8 mouse cellular contexts compared by ENCODE assay signal in the genomic region with DNA sequence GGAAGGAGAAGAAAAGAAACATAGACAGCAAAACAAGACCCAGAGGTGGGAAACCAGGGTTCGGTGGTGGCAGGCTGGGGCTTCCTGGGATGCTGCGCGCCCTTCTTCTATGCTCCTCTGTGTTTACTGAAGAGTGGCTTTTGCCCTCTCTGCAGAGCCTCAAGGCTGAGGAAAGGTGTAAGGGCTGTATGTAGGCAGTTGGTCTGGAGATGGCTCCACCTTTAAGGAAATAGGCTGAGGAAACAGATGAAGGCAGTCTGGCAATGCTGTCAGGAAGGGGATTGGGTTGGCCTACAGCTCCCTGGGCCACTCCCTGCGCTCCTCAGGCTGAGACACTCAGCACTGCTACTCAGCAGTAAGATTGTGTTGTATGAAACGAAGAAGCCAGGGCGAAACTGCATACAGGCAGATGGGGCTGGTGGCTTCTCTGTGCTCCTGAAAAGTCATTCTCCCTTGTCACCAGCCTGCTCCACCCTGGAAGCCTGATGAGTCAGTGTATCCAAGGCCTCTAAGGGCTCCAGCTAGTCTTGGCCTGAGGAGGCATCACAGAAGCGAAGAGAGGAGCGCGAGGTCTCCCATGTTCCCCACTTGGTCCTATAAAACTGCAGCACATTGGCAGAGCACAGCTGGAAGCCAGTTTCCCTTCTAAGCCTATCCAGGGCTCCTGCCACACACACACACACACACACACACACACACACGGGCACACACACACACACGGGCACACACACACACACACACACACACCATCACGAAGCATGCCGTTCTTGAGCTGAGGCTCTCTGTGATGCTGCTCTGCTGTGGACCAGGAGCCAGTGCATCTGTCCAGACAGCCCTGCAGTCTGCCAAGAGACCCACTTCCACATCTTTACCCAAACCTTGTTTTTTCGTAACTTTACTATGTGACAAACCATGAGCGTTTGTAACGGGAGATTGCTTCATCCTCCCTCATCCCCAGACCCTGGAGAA.
DNase-seq lines count a peak whose midpoint lies in the region; ATAC-seq lines count a peak whose summit lies in the region.

No protein-coding gene starts in this region.

- DNase-seq in kidney, adult 18-20 months = no peak
- DNase-seq in forebrain, embryonic 11.5 days (ENCODE audit: low spot score) = peak; percentile 59
- DNase-seq in retina, embryonic 14.5 days (ENCODE audit: low spot score) = peak; percentile 33
- DNase-seq in cerebellum, adult 8-10 months = no peak
- DNase-seq in ovary, postnatal 10 days (ENCODE audit: low spot score) = no peak
- DNase-seq in cerebellum, adult 9-11 months = no peak

- no peaks in the 10 kb centered on the region for H3K36me3 ChIP-seq in kidney, embryonic 15.5 days
- H3K36me3 ChIP-seq in forebrain, embryonic 11.5 days (ENCODE audit: control insufficient read depth, insufficient read depth, low read length) = no peaks in the 10 kb centered on the region
- no peaks in the 10 kb centered on the region for H3K36me3 ChIP-seq in intestine, embryonic 16.5 days (ENCODE audit: control insufficient read depth, insufficient read depth, low read length)

- H3K27me3 ChIP-seq in kidney, embryonic 15.5 days = no peaks in the 10 kb centered on the region
- no peaks in the 10 kb centered on the region for H3K27me3 ChIP-seq in forebrain, embryonic 11.5 days (ENCODE audit: control insufficient read depth, insufficient read depth, low read length)
- H3K27me3 ChIP-seq in intestine, embryonic 16.5 days (replicated peaks; ENCODE audit: control insufficient read depth, insufficient read depth, low read length) = no peaks in the 10 kb centered on the region

- H3K27ac ChIP-seq in kidney, embryonic 15.5 days = peak overlapping the region; percentile 93
- peak overlapping the region; percentile 8; the same call in 1 of the 2 replicates for H3K27ac ChIP-seq in forebrain, embryonic 11.5 days (ENCODE audit: low read depth, low read length)
- peak overlapping the region; percentile 33 for H3K27ac ChIP-seq in intestine, embryonic 16.5 days (ENCODE audit: low read length)

- 60% methylated on average over 16 of the region's 16 CpGs for WGBS in kidney, embryonic 15.5 days
- WGBS in forebrain, embryonic 11.5 days = 54% methylated on average over 16 of the region's 16 CpGs
- 67% methylated on average over 16 of the region's 16 CpGs for WGBS in intestine, embryonic 16.5 days

- no peak overlapping the region for H3K4me3 ChIP-seq in kidney, embryonic 15.5 days (replicated peaks)
- no peak overlapping the region for H3K4me3 ChIP-seq in forebrain, embryonic 11.5 days (ENCODE audit: low read depth, low read length)
- H3K4me3 ChIP-seq in intestine, embryonic 16.5 days (ENCODE audit: low read length) = no peak overlapping the region

- H3K4me1 ChIP-seq in kidney, embryonic 15.5 days = peaks cover 26% of the 10 kb centered on the region
- H3K4me1 ChIP-seq in forebrain, embryonic 11.5 days (replicated peaks; ENCODE audit: control insufficient read depth, insufficient read depth, low read length) = peaks cover 10% of the 10 kb centered on the region
- H3K4me1 ChIP-seq in intestine, embryonic 16.5 days (ENCODE audit: control insufficient read depth, insufficient read depth, low read length) = peaks cover 15% of the 10 kb centered on the region

- ATAC-seq in kidney, embryonic 15.5 days (replicated peaks; ENCODE audit: low FRiP score) = peak; percentile 57
- ATAC-seq in forebrain, embryonic 11.5 days (replicated peaks; ENCODE audit: low FRiP score) = peak; percentile 36; the same call in 1 of the 2 replicates
- ATAC-seq in intestine, embryonic 16.5 days = peak; percentile 76

- no peak overlapping the region for H3K9ac ChIP-seq in kidney, embryonic 15.5 days
- H3K9ac ChIP-seq in forebrain, embryonic 11.5 days (ENCODE audit: low read length) = no peak overlapping the region
- no peak overlapping the region; the same call in 1 of the 2 replicates for H3K9ac ChIP-seq in intestine, embryonic 16.5 days (ENCODE audit: low read depth, low read length)

- H3K4me2 ChIP-seq in kidney, embryonic 15.5 days = peak overlapping the region; percentile 46
- H3K4me2 ChIP-seq in forebrain, embryonic 11.5 days (ENCODE audit: low read depth, low read length, severe bottlenecking) = no peak overlapping the region
- H3K4me2 ChIP-seq in intestine, embryonic 16.5 days (ENCODE audit: low read depth, low read length) = peak overlapping the region; percentile 16; the same call in 1 of the 2 replicates

- H3K9me3 ChIP-seq in kidney, embryonic 15.5 days (replicated peaks) = no peaks in the 10 kb centered on the region
- H3K9me3 ChIP-seq in forebrain, embryonic 11.5 days (ENCODE audit: control insufficient read depth, low read length) = no peaks in the 10 kb centered on the region
- no peaks in the 10 kb centered on the region for H3K9me3 ChIP-seq in intestine, embryonic 16.5 days (ENCODE audit: control insufficient read depth, low read length)

Comparison
In these comparisons a context has a peak if more than half of its experiments do, and no peak if none do; other contexts are left out.
1. H3K27ac ChIP-seq: peak in every context shown above with its lines; median percentile 93 in kidney, embryonic 15.5 days; 33 in intestine, embryonic 16.5 days; 8 in forebrain, embryonic 11.5 days.
2. DNase-seq: peak in forebrain, embryonic 11.5 days (single experiment) and retina, embryonic 14.5 days (single experiment); none in kidney, adult 18-20 months (single experiment), cerebellum, adult 8-10 months (single experiment), ovary, postnatal 10 days (single experiment) and cerebellum, adult 9-11 months (single experiment).
3. Peak in every context shown above with its lines, with median percentiles within 50 percentile points of each other: ATAC-seq.